Mouse (Mus musculus): Measurements from ENCODE around the gene Pkn3.

GRCm38 (mm10) chr2:30124472-30125274 lies 47.2 kb downstream of the Pkn3 start, which contains the start of gene Zer1:
- no peak for TF ChIP-seq GATA1 (IDR thresholded peaks at IDR 0.05; ENCODE audit: low read length)
- no peak for TF ChIP-seq TAL1 (IDR thresholded peaks at IDR 0.05; ENCODE audit: low read length)
